Mouse (Mus musculus): ENCODE results near the gene Itgb7. TPM values are rescaled to one million over a fixed set of nuclear protein-coding genes. Genes with fewer than 3 reads are reported as not detected.

Gene Itgb7
- polyA plus RNA-seq, 1 experiment: 0.86 TPM

- Histone ChIP-seq H3K4me1 (ENCODE audit: control insufficient read depth, insufficient read depth, low read length) (no peaks in the 10 kb centered on the region), H3K27ac (ENCODE audit: insufficient read depth, low read length) (no peak overlapping the region), H3K4me3 (ENCODE audit: insufficient read depth, low read length) (no peak overlapping the region)
- TF ChIP-seq CTCF (IDR thresholded peaks at IDR 0.05; ENCODE audit: extremely low read depth, insufficient read depth, low read length) (no peak), POLR2A (IDR thresholded peaks at IDR 0.05; ENCODE audit: extremely low read depth, insufficient read depth, low read length) (no peak)
Observed at GRCm38 (mm10) chr15:102173581-102173980, 58.2 kb downstream of the Itgb7 start.

- TF ChIP-seq CTCF (IDR thresholded peaks at IDR 0.05; ENCODE audit: extremely low read depth, insufficient read depth, low read length) (no peak), POLR2A (IDR thresholded peaks at IDR 0.05; ENCODE audit: extremely low read depth, insufficient read depth, low read length) (no peak)
- H3K27ac ChIP-seq (ENCODE audit: insufficient read depth, low read length): no peak overlapping the region
- no peak overlapping the region for H3K4me3 ChIP-seq (ENCODE audit: insufficient read depth, low read length)
- H3K4me1 ChIP-seq (ENCODE audit: control insufficient read depth, insufficient read depth, low read length): no peaks in the 10 kb centered on the region
Observed at GRCm38 (mm10) chr15:102169064-102169463, 62.7 kb downstream of the Itgb7 start.

GRCm38 (mm10) chr15:102167620-102168021, 64.1 kb downstream of the Itgb7 start:
- Histone ChIP-seq H3K27ac (ENCODE audit: insufficient read depth, low read length) (no peak overlapping the region), H3K4me3 (ENCODE audit: insufficient read depth, low read length) (no peak overlapping the region), H3K4me1 (ENCODE audit: control insufficient read depth, insufficient read depth, low read length) (no peaks in the 10 kb centered on the region)
- TF ChIP-seq CTCF (IDR thresholded peaks at IDR 0.05; ENCODE audit: extremely low read depth, insufficient read depth, low read length): no peak
- no peak for TF ChIP-seq POLR2A (IDR thresholded peaks at IDR 0.05; ENCODE audit: extremely low read depth, insufficient read depth, low read length)

Other genes starting within 250 kb of the Itgb7 start
- 0.25 TPM in 2 replicates for gene Krt8, start 227.5 kb downstream of the Itgb7 start, polyA plus RNA-seq (2012; rRNA removed)
- 0.30 and 0.46 TPM in 2 replicates for gene Krt18, start 203.8 kb downstream of the Itgb7 start, polyA plus RNA-seq (2012; rRNA removed)
- 100 and 107 TPM in 2 replicates for gene Eif4b, start 158.2 kb downstream of the Itgb7 start, polyA plus RNA-seq (2012; rRNA removed)
- 19.4 and 20.5 TPM in 2 replicates for gene Tns2, start 131.5 kb downstream of the Itgb7 start, polyA plus RNA-seq (2012; rRNA removed)
- gene Spryd3, start 95.7 kb downstream of the Itgb7 start, polyA plus RNA-seq (2012; rRNA removed): 152 and 156 TPM in 2 replicates
- gene Igfbp6, start 87.6 kb downstream of the Itgb7 start, polyA plus RNA-seq (2012; rRNA removed): 69.5 and 71.7 TPM in 2 replicates
- 0.17 and 0.28 TPM in 2 replicates for gene Soat2, start 81.4 kb downstream of the Itgb7 start, polyA plus RNA-seq (2012; rRNA removed)
- 51.3 and 57.6 TPM in 2 replicates for gene Zfp740, start 28.7 kb downstream of the Itgb7 start, polyA plus RNA-seq (2012; rRNA removed)
- 34.6 and 39.7 TPM in 2 replicates for gene Csad, start 27.2 kb downstream of the Itgb7 start, polyA plus RNA-seq (2012; rRNA removed)
- gene Rarg, start 25.6 kb upstream of the Itgb7 start, polyA plus RNA-seq (2012; rRNA removed): 11.3 and 12.3 TPM in 2 replicates
- gene Gm9918, start 38.6 kb upstream of the Itgb7 start, polyA plus RNA-seq (2012; rRNA removed): 0.04 and 0.15 TPM in 2 replicates
- gene Mfsd5, start 47.5 kb upstream of the Itgb7 start, polyA plus RNA-seq (2012; rRNA removed): 54.0 and 55.5 TPM in 2 replicates
- 0.52 and 1.6 TPM in 2 replicates for gene Espl1, start 64.3 kb upstream of the Itgb7 start, polyA plus RNA-seq (2012; rRNA removed)
- gene Pfdn5, start 94.2 kb upstream of the Itgb7 start, polyA plus RNA-seq (2012; rRNA removed): 466 and 495 TPM in 2 replicates
- 87.0 and 92.7 TPM in 2 replicates for gene Myg1, start 99.8 kb upstream of the Itgb7 start, polyA plus RNA-seq (2012; rRNA removed)
- gene Aaas, start 118.8 kb upstream of the Itgb7 start, polyA plus RNA-seq (2012; rRNA removed): 20.2 and 23.2 TPM in 2 replicates
- 1.6 and 2.3 TPM in 2 replicates for gene Sp7, start 135.2 kb upstream of the Itgb7 start, polyA plus RNA-seq (2012; rRNA removed)
- 10.3 and 10.5 TPM in 2 replicates for gene Sp1, start 174.2 kb upstream of the Itgb7 start, polyA plus RNA-seq (2012; rRNA removed)
- 1.2 and 1.4 TPM in 2 replicates for gene Amhr2, start 213.4 kb upstream of the Itgb7 start, polyA plus RNA-seq (2012; rRNA removed)
- 85.6 and 90.3 TPM in 2 replicates for gene Prr13, start 227.1 kb upstream of the Itgb7 start, polyA plus RNA-seq (2012; rRNA removed)
- 415 and 432 TPM in 2 replicates for gene Pcbp2, start 238.6 kb upstream of the Itgb7 start, polyA plus RNA-seq (2012; rRNA removed)